Mouse (Mus musculus) brain, embryonic 14.5 days (tissue): ENCODE results near the gene Nop9.

ENCODE experiments used
- CTCF ChIP-seq: fragments of 200-500 bp; IDR thresholded peaks from 2 replicates; pipeline ENCODE4 v1.5.1; 2012; ENCODE audit warnings: inconsistent platforms, mild to moderate bottlenecking, moderate library complexity, borderline replicate concordance; ENCODE audit not compliant: insufficient read depth, insufficient read length; ENCODE audit errors: extremely low read depth
- POLR2A ChIP-seq: fragments of 200-500 bp; IDR thresholded peaks from 2 replicates; pipeline ENCODE4 v1.6.1; 2012; ENCODE audit warnings: mild to moderate bottlenecking, inconsistent platforms, borderline replicate concordance; ENCODE audit not compliant: poor library complexity, insufficient read depth, insufficient read length, severe bottlenecking; ENCODE audit errors: extremely low read depth

DNA sequence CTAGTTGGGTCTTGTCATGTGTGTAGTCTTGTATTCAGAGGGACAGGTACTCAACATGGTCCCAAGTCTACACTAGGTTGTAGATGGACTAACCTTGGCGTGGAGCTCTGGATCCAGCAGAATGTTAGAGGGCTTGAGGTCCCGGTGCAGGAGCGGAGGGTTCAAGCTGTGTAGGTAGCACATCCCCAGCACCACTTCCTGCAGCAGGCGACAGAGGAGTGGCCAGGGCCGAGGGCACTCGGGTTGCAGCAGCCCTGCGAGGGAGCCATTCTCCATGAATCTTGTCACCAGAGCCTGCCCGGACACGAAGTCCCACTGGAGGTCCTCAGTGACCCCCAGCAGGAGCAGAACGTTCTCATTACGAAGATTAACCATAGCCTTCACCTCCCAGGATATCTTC, 42.2 kb downstream of the Nop9 start:
- TF ChIP-seq POLR2A = no peak
- no peak for TF ChIP-seq CTCF
